Mouse (Mus musculus): ENCODE results near the gene Minos1. TPM values are rescaled to one million over a fixed set of nuclear protein-coding genes. Genes with fewer than 3 reads are reported as not detected.

Minos1 gene
- polyA plus RNA-seq, 1 experiment = 18.0 TPM

DNA sequence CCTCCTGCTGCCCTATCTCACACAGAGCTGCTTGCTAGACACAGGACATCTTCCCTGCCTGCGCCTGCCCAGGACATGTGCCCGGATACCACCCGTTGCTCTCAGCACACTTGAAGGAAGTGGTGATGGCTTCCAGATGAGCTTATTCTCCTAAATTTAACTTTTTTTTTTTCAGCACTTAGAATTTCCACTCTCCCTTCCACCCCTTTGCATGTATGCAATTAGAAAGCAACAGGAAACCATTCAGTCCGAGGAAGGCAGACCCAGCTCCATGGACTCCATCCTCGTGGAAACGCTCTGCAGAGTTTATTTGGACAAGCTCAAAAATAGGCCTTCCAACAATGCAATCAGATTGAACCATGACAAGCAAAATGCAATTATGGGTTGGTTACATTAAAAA lies 29.4 kb downstream of the Minos1 start:
- Histone ChIP-seq H3K27me3 (ENCODE audit: control insufficient read depth, insufficient read depth, low read length) (no peaks in the 10 kb centered on the region), H3K4me3 (ENCODE audit: extremely low read depth, insufficient read depth, insufficient read length) (no peak overlapping the region), H3K36me3 (ENCODE audit: control insufficient read depth, insufficient read depth, low read length) (peaks cover 10% of the 10 kb centered on the region), H3K27ac (ENCODE audit: insufficient read depth, low read length) (no peak overlapping the region), H3K4me1 (ENCODE audit: control insufficient read depth, insufficient read depth, insufficient read length) (no peaks in the 10 kb centered on the region)
- 93% methylated on average over 6 of the region's 6 CpGs for WGBS
- DNase-seq (ENCODE audit: low read depth in 1 of 2, low spot score in 2 of 2) = no peak
- TF ChIP-seq CTCF (IDR thresholded peaks at IDR 0.05; ENCODE audit: extremely low read depth, insufficient read depth, insufficient read length, insufficient replicate concordance) (no peak), POLR2A (IDR thresholded peaks at IDR 0.05; ENCODE audit: low read depth, low read length) (no peak)

DNA sequence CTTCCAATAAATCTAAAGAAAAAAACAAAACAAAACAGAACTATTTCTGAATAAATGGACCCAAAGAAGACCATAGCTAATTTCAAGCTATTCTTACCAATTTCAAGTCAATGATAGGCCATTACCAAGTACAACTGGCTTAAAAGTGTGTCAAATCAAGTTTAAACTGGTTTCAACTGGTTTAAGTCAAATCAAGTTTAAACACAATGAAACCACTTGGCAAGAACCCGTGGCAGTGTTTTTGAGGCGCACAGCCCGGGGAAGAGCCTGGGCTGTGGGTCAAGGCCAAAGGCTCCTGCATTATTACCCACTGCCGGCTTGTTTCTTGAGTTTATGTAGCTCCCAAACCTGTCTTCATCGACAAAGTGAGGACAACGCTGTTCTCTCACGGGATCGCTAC lies 30.6 kb downstream of the Minos1 start:
- H3K36me3 ChIP-seq (ENCODE audit: control insufficient read depth, insufficient read depth, low read length) = peaks cover 10% of the 10 kb centered on the region
- 95% methylated on average over 8 of the region's 8 CpGs for WGBS
- H3K27me3 ChIP-seq (ENCODE audit: control insufficient read depth, insufficient read depth, low read length) = no peaks in the 10 kb centered on the region
- H3K4me3 ChIP-seq (ENCODE audit: extremely low read depth, insufficient read depth, insufficient read length) = no peak overlapping the region
- DNase-seq (ENCODE audit: low read depth in 1 of 2, low spot score in 2 of 2) = no peak
- H3K4me1 ChIP-seq (ENCODE audit: control insufficient read depth, insufficient read depth, insufficient read length) = no peaks in the 10 kb centered on the region
- TF ChIP-seq CTCF (IDR thresholded peaks at IDR 0.05; ENCODE audit: extremely low read depth, insufficient read depth, insufficient read length, insufficient replicate concordance) (no peak), POLR2A (IDR thresholded peaks at IDR 0.05; ENCODE audit: low read depth, low read length) (no peak)
- H3K27ac ChIP-seq (ENCODE audit: insufficient read depth, low read length) = no peak overlapping the region

GRCm38 (mm10) chr4:139096201-139096600 lies 34.7 kb downstream of the Minos1 start:
- 77% methylated on average over 5 of the region's 5 CpGs for WGBS
- H3K27ac ChIP-seq (ENCODE audit: insufficient read depth, low read length) = no peak overlapping the region
- H3K27me3 ChIP-seq (ENCODE audit: control insufficient read depth, insufficient read depth, low read length) = peaks cover 16% of the 10 kb centered on the region
- no peaks in the 10 kb centered on the region; the same call in 1 of the 2 replicates for H3K4me1 ChIP-seq (ENCODE audit: control insufficient read depth, insufficient read depth, insufficient read length)
- H3K4me3 ChIP-seq (ENCODE audit: extremely low read depth, insufficient read depth, insufficient read length) = no peak overlapping the region
- no peak for DNase-seq (ENCODE audit: low read depth in 1 of 2, low spot score in 2 of 2)
- TF ChIP-seq CTCF (IDR thresholded peaks at IDR 0.05; ENCODE audit: extremely low read depth, insufficient read depth, insufficient read length, insufficient replicate concordance) (no peak), POLR2A (IDR thresholded peaks at IDR 0.05; ENCODE audit: low read depth, low read length) (no peak)
- no peaks in the 10 kb centered on the region for H3K36me3 ChIP-seq (ENCODE audit: control insufficient read depth, insufficient read depth, low read length)

- Histone ChIP-seq H3K4me1 (ENCODE audit: control insufficient read depth, insufficient read depth, insufficient read length) (no peaks in the 10 kb centered on the region; the same call in 1 of the 2 replicates), H3K27ac (ENCODE audit: insufficient read depth, low read length) (no peak overlapping the region), H3K27me3 (ENCODE audit: control insufficient read depth, insufficient read depth, low read length) (peaks cover 16% of the 10 kb centered on the region), H3K4me3 (ENCODE audit: extremely low read depth, insufficient read depth, insufficient read length) (no peak overlapping the region), H3K36me3 (ENCODE audit: control insufficient read depth, insufficient read depth, low read length) (no peaks in the 10 kb centered on the region)
- no peak for DNase-seq (ENCODE audit: low read depth in 1 of 2, low spot score in 2 of 2)
- 73% methylated on average over 1 of the region's 1 CpGs for WGBS
- TF ChIP-seq CTCF (IDR thresholded peaks at IDR 0.05; ENCODE audit: extremely low read depth, insufficient read depth, insufficient read length, insufficient replicate concordance) = no peak
- TF ChIP-seq POLR2A (IDR thresholded peaks at IDR 0.05; ENCODE audit: low read depth, low read length) = no peak
These were observed 35.5 kb downstream of the Minos1 start for GRCm38 (mm10) chr4:139095406-139095805.

DNA sequence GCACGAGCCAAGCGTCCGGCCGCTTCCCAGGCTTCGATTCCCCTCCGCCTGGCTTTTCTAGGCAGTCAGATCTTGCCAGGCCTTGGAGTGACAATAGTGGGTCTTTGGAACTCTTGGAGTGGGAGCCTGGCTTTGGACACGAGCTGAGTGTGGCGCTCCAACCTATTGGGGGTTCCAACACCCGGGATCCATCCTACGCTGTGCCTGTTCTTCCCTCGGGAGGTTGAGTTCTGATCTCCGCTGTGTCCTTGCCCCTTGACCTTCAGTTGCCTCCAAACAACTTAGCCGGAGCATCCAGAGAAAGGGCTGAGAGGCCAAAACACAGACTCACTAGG lies 37.8 kb downstream of the Minos1 start:
- H3K4me1 ChIP-seq (ENCODE audit: control insufficient read depth, insufficient read depth, insufficient read length) = no peaks in the 10 kb centered on the region; the same call in 1 of the 2 replicates
- DNase-seq (ENCODE audit: low read depth in 1 of 2, low spot score in 2 of 2) = no peak
- no peak for TF ChIP-seq POLR2A (IDR thresholded peaks at IDR 0.05; ENCODE audit: low read depth, low read length)
- no peak for TF ChIP-seq CTCF (IDR thresholded peaks at IDR 0.05; ENCODE audit: extremely low read depth, insufficient read depth, insufficient read length, insufficient replicate concordance)
- WGBS = 65% methylated on average over 13 of the region's 13 CpGs
- no peak overlapping the region for H3K27ac ChIP-seq (ENCODE audit: insufficient read depth, low read length)
- no peaks in the 10 kb centered on the region for H3K36me3 ChIP-seq (ENCODE audit: control insufficient read depth, insufficient read depth, low read length)
- H3K4me3 ChIP-seq (ENCODE audit: extremely low read depth, insufficient read depth, insufficient read length) = no peak overlapping the region
- peaks cover 16% of the 10 kb centered on the region for H3K27me3 ChIP-seq (ENCODE audit: control insufficient read depth, insufficient read depth, low read length)

- peaks cover 16% of the 10 kb centered on the region for H3K27me3 ChIP-seq (ENCODE audit: control insufficient read depth, insufficient read depth, low read length)
- TF ChIP-seq CTCF (IDR thresholded peaks at IDR 0.05; ENCODE audit: extremely low read depth, insufficient read depth, insufficient read length, insufficient replicate concordance) (no peak), POLR2A (IDR thresholded peaks at IDR 0.05; ENCODE audit: low read depth, low read length) (no peak)
- 4% methylated on average over 99 of the region's 105 CpGs for WGBS
- no peaks in the 10 kb centered on the region for H3K36me3 ChIP-seq (ENCODE audit: control insufficient read depth, insufficient read depth, low read length)
- no peak for DNase-seq (ENCODE audit: low read depth in 1 of 2, low spot score in 2 of 2)
- H3K4me1 ChIP-seq (ENCODE audit: control insufficient read depth, insufficient read depth, insufficient read length) = no peaks in the 10 kb centered on the region; the same call in 1 of the 2 replicates
- H3K4me3 ChIP-seq (ENCODE audit: extremely low read depth, insufficient read depth, insufficient read length) = peak within 1 kb of the TSS; percentile 46
- no peak within 1 kb of the TSS for H3K27ac ChIP-seq (ENCODE audit: insufficient read depth, low read length)
These were observed 38.3 kb downstream of the Minos1 start, which contains the start of gene Nbl1 for GRCm38 (mm10) chr4:139092356-139093195. Gene Nbl1, minus strand, starts transcription at chr4:139092993.

Data from spleen, adult 2 months (tissue).